ENCODE assay signal across 8 mouse cellular contexts in genomic region chr11:100623867-100624266, GRCm38 (mm10). TPM values are rescaled to one million over a fixed set of nuclear protein-coding genes. Genes with fewer than 3 reads are reported as not detected.
DNase-seq lines count a peak whose midpoint lies in the region; ATAC-seq and TF ChIP-seq lines count a peak whose summit lies in the region.

No protein-coding gene starts in this region.

- no peaks in the 10 kb centered on the region for H3K9me3 ChIP-seq in embryonic facial prominence, embryonic 15.5 days (replicated peaks)
- no peaks in the 10 kb centered on the region for H3K9me3 ChIP-seq in intestine, embryonic 16.5 days (ENCODE audit: control insufficient read depth, low read length)
- H3K9me3 ChIP-seq in liver, embryonic 16.5 days (replicated peaks; ENCODE audit: control insufficient read depth, low read length): no peaks in the 10 kb centered on the region

- no peaks in the 10 kb centered on the region for H3K27me3 ChIP-seq in embryonic facial prominence, embryonic 15.5 days
- no peaks in the 10 kb centered on the region for H3K27me3 ChIP-seq in intestine, embryonic 16.5 days (replicated peaks; ENCODE audit: control insufficient read depth, insufficient read depth, low read length)
- H3K27me3 ChIP-seq in liver, embryonic 16.5 days (ENCODE audit: control insufficient read depth, insufficient read depth, low read depth, low read length): no peaks in the 10 kb centered on the region

- peak overlapping the region; percentile 83 for H3K4me3 ChIP-seq in embryonic facial prominence, embryonic 15.5 days (replicated peaks)
- peak overlapping the region; percentile 95 for H3K4me3 ChIP-seq in intestine, embryonic 16.5 days (ENCODE audit: low read length)
- H3K4me3 ChIP-seq in liver, embryonic 16.5 days (ENCODE audit: low read depth, low read length): peak overlapping the region; percentile 92
- H3K4me3 ChIP-seq in layer of hippocampus, adult 2 months: no peak overlapping the region; the same call in 1 of the 2 replicates

- peak overlapping the region; percentile 94 for H3K27ac ChIP-seq in embryonic facial prominence, embryonic 15.5 days (replicated peaks)
- peak overlapping the region; percentile 95 for H3K27ac ChIP-seq in intestine, embryonic 16.5 days (ENCODE audit: low read length)
- H3K27ac ChIP-seq in liver, embryonic 16.5 days (ENCODE audit: low read length): 0 out of 2 replicates have a peak overlapping the region, but pooled peaks have one; percentile 19
- no peak overlapping the region for H3K27ac ChIP-seq in layer of hippocampus, adult 2 months

- peaks cover 30% of the 10 kb centered on the region for H3K36me3 ChIP-seq in embryonic facial prominence, embryonic 15.5 days
- H3K36me3 ChIP-seq in intestine, embryonic 16.5 days (ENCODE audit: control insufficient read depth, insufficient read depth, low read length): peaks cover 12% of the 10 kb centered on the region
- peaks cover 9% of the 10 kb centered on the region for H3K36me3 ChIP-seq in liver, embryonic 16.5 days (ENCODE audit: control insufficient read depth, insufficient read depth)

- 39% methylated on average over 5 of the region's 5 CpGs for WGBS in embryonic facial prominence, embryonic 15.5 days
- 31% methylated on average over 5 of the region's 5 CpGs for WGBS in intestine, embryonic 16.5 days
- WGBS in liver, embryonic 16.5 days (ENCODE audit: insufficient replicate concordance): 43% methylated on average over 5 of the region's 5 CpGs

- peak overlapping the region; percentile 60 for H3K4me2 ChIP-seq in embryonic facial prominence, embryonic 15.5 days (replicated peaks)
- H3K4me2 ChIP-seq in intestine, embryonic 16.5 days (ENCODE audit: low read depth, low read length): peak overlapping the region; percentile 56
- peak overlapping the region; percentile 64 for H3K4me2 ChIP-seq in liver, embryonic 16.5 days (ENCODE audit: low read depth, low read length)

- DNase-seq in heart, adult 11 months: peak; percentile 95
- no peak for DNase-seq in heart, adult 8-10 months (ENCODE audit: low spot score)
- DNase-seq in retina, postnatal 1 day: peak; percentile 94
- DNase-seq in layer of hippocampus, adult 2 months (ENCODE audit: low spot score in 2 of 2): no peak
- no peak for DNase-seq in cerebellum, adult 11-12 months

- H3K9ac ChIP-seq in embryonic facial prominence, embryonic 15.5 days: no peak overlapping the region
- H3K9ac ChIP-seq in intestine, embryonic 16.5 days (ENCODE audit: low read depth, low read length): peak overlapping the region; percentile 87
- H3K9ac ChIP-seq in liver, embryonic 16.5 days (ENCODE audit: low read depth, low read length): peak overlapping the region; percentile 2

- peaks cover 28% of the 10 kb centered on the region for H3K4me1 ChIP-seq in embryonic facial prominence, embryonic 15.5 days
- H3K4me1 ChIP-seq in intestine, embryonic 16.5 days (ENCODE audit: control insufficient read depth, insufficient read depth, low read length): peaks cover 34% of the 10 kb centered on the region
- peaks cover 31% of the 10 kb centered on the region for H3K4me1 ChIP-seq in liver, embryonic 16.5 days (ENCODE audit: control insufficient read depth, low read depth, low read length)

- TF ChIP-seq CTCF in layer of hippocampus, adult 2 months (conservative IDR thresholded peaks at IDR 0.05): no peak

- no peak for ATAC-seq in embryonic facial prominence, embryonic 15.5 days (ENCODE audit: insufficient number of reproducible peaks, low FRiP score, low TSS enrichment, low read depth)
- peak; percentile 12; the same call in 1 of the 2 replicates for ATAC-seq in intestine, embryonic 16.5 days
- no peak for ATAC-seq in liver, embryonic 16.5 days (ENCODE audit: low read depth)

RNA-seq across cellular contexts. Expression of gene Dnajc7, which starts 3.9 kb away (rescaled TPM):
- total RNA-seq in heart, adult 8-10 months (2022): 100 to 1,000 TPM in 3 of 4 experiments, 10 to 100 TPM in 1; 89.7 to 121 (median 109) TPM
- 242 and 256 TPM in 2 replicates for polyA plus RNA-seq in embryonic facial prominence, embryonic 15.5 days (2015; fragmentation: Nextera tagmentation; extraction: Ambion mirVana)
- 171 and 184 TPM in 2 replicates for polyA plus RNA-seq in intestine, embryonic 16.5 days (2015; fragmentation: Nextera tagmentation; extraction: Ambion mirVana)
- polyA plus RNA-seq in liver, embryonic 16.5 days (2015; fragmentation: Nextera tagmentation; extraction: Ambion mirVana): 56.8 and 60.9 TPM in 2 replicates
- 100 to 1,000 TPM; 242 to 257 TPM for total RNA-seq in layer of hippocampus, adult 2 months (2021)

RNA-seq across cellular contexts. Expression of gene Nkiras2, which starts 4.8 kb away (rescaled TPM):
- total RNA-seq in heart, adult 8-10 months (2022): 10 to 100 TPM; 49.3 to 59.3 (median 55.2) TPM
- polyA plus RNA-seq in embryonic facial prominence, embryonic 15.5 days (2015; fragmentation: Nextera tagmentation; extraction: Ambion mirVana): 74.6 and 75.5 TPM in 2 replicates
- 80.8 and 83.6 TPM in 2 replicates for polyA plus RNA-seq in intestine, embryonic 16.5 days (2015; fragmentation: Nextera tagmentation; extraction: Ambion mirVana)
- polyA plus RNA-seq in liver, embryonic 16.5 days (2015; fragmentation: Nextera tagmentation; extraction: Ambion mirVana): 18.1 and 19.7 TPM in 2 replicates
- total RNA-seq in layer of hippocampus, adult 2 months (2021): 10 to 100 TPM; 11.8 to 13.1 TPM

RNA-seq across cellular contexts. Expression of gene Cnp, which starts 49.2 kb away (rescaled TPM):
- total RNA-seq in heart, adult 8-10 months (2022): 1 to 10 TPM; 5.0 to 5.7 (median 5.4) TPM
- 32.0 and 33.9 TPM in 2 replicates for polyA plus RNA-seq in embryonic facial prominence, embryonic 15.5 days (2015; fragmentation: Nextera tagmentation; extraction: Ambion mirVana)
- polyA plus RNA-seq in intestine, embryonic 16.5 days (2015; fragmentation: Nextera tagmentation; extraction: Ambion mirVana): 27.7 and 28.4 TPM in 2 replicates
- polyA plus RNA-seq in liver, embryonic 16.5 days (2015; fragmentation: Nextera tagmentation; extraction: Ambion mirVana): 13.8 TPM in 2 replicates
- 100 to 1,000 TPM; 168 to 183 TPM for total RNA-seq in layer of hippocampus, adult 2 months (2021)

Comparison
In these comparisons a context has a peak if more than half of its experiments do, and no peak if none do; other contexts are left out.
1. DNase-seq: peak in heart, adult 11 months (single experiment) and retina, postnatal 1 day (single experiment); none in heart, adult 8-10 months (single experiment), layer of hippocampus, adult 2 months (0 of 2) and cerebellum, adult 11-12 months (single experiment).
2. Peak in every context shown above with its lines, with median percentiles within 50 percentile points of each other: H3K4me2 ChIP-seq.